ENCODE assay signal across 24 mouse cellular contexts in genomic region chr3:141984548-141984947, GRCm38 (mm10).
DNase-seq lines count a peak whose midpoint lies in the region; ATAC-seq lines count a peak whose summit lies in the region.
"Had no signal": no experiment of that assay in that cellular context is flagged by ENCODE, and none has a peak within 500 bp of the region (broad histone marks: within the 10 kb centered on the region; RNA-seq: fewer than 3 reads in every experiment).

No protein-coding gene starts in this region.

- no peaks in the 10 kb centered on the region for H3K27me3 ChIP-seq in midbrain, embryonic 12.5 days
- H3K27me3 ChIP-seq: embryonic facial prominence, embryonic 13.5 days; forebrain, embryonic 15.5 days; heart, embryonic 12.5 days; hindbrain, embryonic 15.5 days; neural tube, embryonic 15.5 days had no signal

- no peak overlapping the region for H3K27ac ChIP-seq in midbrain, embryonic 12.5 days (replicated peaks)
- H3K27ac ChIP-seq: embryonic facial prominence, embryonic 13.5 days; forebrain, embryonic 15.5 days; hindbrain, embryonic 15.5 days; macrophage; neural tube, embryonic 15.5 days had no signal

- 22% methylated on average over 7 of the region's 7 CpGs for WGBS in midbrain, embryonic 12.5 days

- H3K9ac ChIP-seq in midbrain, embryonic 12.5 days (replicated peaks): no peak overlapping the region
- H3K9ac ChIP-seq: embryonic facial prominence, embryonic 13.5 days; forebrain, embryonic 15.5 days; heart, embryonic 12.5 days; hindbrain, embryonic 15.5 days; neural tube, embryonic 15.5 days had no signal

- intact Hi-C loops in left cerebral cortex, postnatal 4 days (cut with DNase I): no loop called here
- intact Hi-C loops in left cerebral cortex, postnatal 25 days (cut with DNase I): no loop called here

- 0 out of 2 replicates have a peak, but pooled peaks cover 9% of the 10 kb centered on the region for H3K4me1 ChIP-seq in midbrain, embryonic 12.5 days
- H3K4me1 ChIP-seq: heart, embryonic 12.5 days; hindbrain, embryonic 15.5 days had no signal

- peak; percentile 34; the same call in 1 of the 2 replicates for ATAC-seq in midbrain, embryonic 12.5 days (ENCODE audit: low FRiP score, low read depth)
- ATAC-seq: forebrain, embryonic 15.5 days; intestine, embryonic 16.5 days had no signal

- H3K4me3 ChIP-seq in midbrain, embryonic 12.5 days: no peak overlapping the region
- H3K4me3 ChIP-seq: embryonic facial prominence, embryonic 13.5 days; erythroblast, embryonic 14.5 days; forebrain, embryonic 15.5 days; heart, embryonic 12.5 days; hindbrain, embryonic 15.5 days; neural tube, embryonic 15.5 days had no signal

- H3K4me2 ChIP-seq in midbrain, embryonic 12.5 days (replicated peaks): no peak overlapping the region
- H3K4me2 ChIP-seq: embryonic facial prominence, embryonic 13.5 days; forebrain, embryonic 15.5 days; heart, embryonic 12.5 days; hindbrain, embryonic 15.5 days; neural tube, embryonic 15.5 days had no signal

- H3K9me3 ChIP-seq in midbrain, embryonic 12.5 days: no peaks in the 10 kb centered on the region
- H3K9me3 ChIP-seq: embryonic facial prominence, embryonic 13.5 days; forebrain, embryonic 15.5 days; heart, embryonic 12.5 days; hindbrain, embryonic 15.5 days; neural tube, embryonic 15.5 days had no signal

- H3K36me3 ChIP-seq in midbrain, embryonic 12.5 days: no peaks in the 10 kb centered on the region
- H3K36me3 ChIP-seq: embryonic facial prominence, embryonic 13.5 days; forebrain, embryonic 15.5 days; heart, embryonic 12.5 days; hindbrain, embryonic 15.5 days; neural tube, embryonic 15.5 days had no signal

- DNase-seq in cerebellum, postnatal 10 days: peak; percentile 4 to 6
- DNase-seq in cerebellum, adult 9-10 months: no peak
- DNase-seq in left cerebral cortex, postnatal 4 days: peak; percentile 2
- no peak for DNase-seq in left cerebral cortex, postnatal 25 days (ENCODE audit: low spot score in 2 of 2)
- DNase-seq in right cerebral cortex, adult 18-20 months: no peak
- DNase-seq in spleen, adult 18-20 months: no peak
- DNase-seq: adrenal gland, postnatal 10 days; cerebellum, adult 8-10 months; gastrocnemius, postnatal 14 days; heart, adult 11 months; heart, postnatal 10 days; kidney, adult 9 months; kidney, postnatal 14 days; right cerebral cortex, postnatal 14 days; thymus, postnatal 14 days had no signal

Comparison
In these comparisons a context has a peak if more than half of its experiments do, and no peak if none do; other contexts are left out.
1. DNase-seq: peak in cerebellum, postnatal 10 days (2 of 2) and left cerebral cortex, postnatal 4 days (single experiment); none in cerebellum, adult 9-10 months (single experiment), left cerebral cortex, postnatal 25 days (0 of 2), right cerebral cortex, adult 18-20 months (single experiment) and spleen, adult 18-20 months (0 of 2).